Mouse (Mus musculus) embryonic facial prominence, embryonic 15.5 days (tissue): Measurements from ENCODE around the gene Ptma. TPM values are rescaled to one million over a fixed set of nuclear protein-coding genes. Genes with fewer than 3 reads are reported as not detected.
"Not testable (repeated sequence)": the region's sequence is repeated elsewhere in the genome, so short reads cannot be mapped to it uniquely, and the experiment has no call there.

Experiments used
- ATAC-seq: fragments of 200-750 bp; cut with Nextera tagmentation; 2 replicates; pipeline ENCODE4 v1.8.0; 2017; ENCODE audit warnings: low read depth, moderate TSS enrichment; ENCODE audit not compliant: insufficient number of reproducible peaks, low FRiP score, low TSS enrichment
- H3K27ac ChIP-seq: fragments of 300-500 bp; sonication (generic); replicated peaks from 2 replicates; pipeline ENCODE4 v1.5.1; 2015; ENCODE audit warnings: mild to moderate bottlenecking, inconsistent platforms
- H3K27me3 ChIP-seq: fragments of 300-500 bp; sonication (generic); 2 replicates; pipeline ENCODE4 v1.6.1; 2015; ENCODE audit warnings: inconsistent platforms
- H3K36me3 ChIP-seq: fragments of 300-500 bp; sonication (generic); 2 replicates; pipeline ENCODE4 v1.6.1; 2015; ENCODE audit warnings: mild to moderate bottlenecking, inconsistent platforms
- H3K4me1 ChIP-seq: fragments of 300-500 bp; sonication (generic); 2 replicates; pipeline ENCODE4 v1.6.1; 2015; ENCODE audit warnings: inconsistent platforms
- H3K4me2 ChIP-seq: fragments of 300-500 bp; sonication (generic); replicated peaks from 2 replicates; pipeline ENCODE4 v1.6.1; 2015; ENCODE audit warnings: mild to moderate bottlenecking, inconsistent platforms
- H3K4me3 ChIP-seq: fragments of 300-500 bp; sonication (generic); replicated peaks from 2 replicates; pipeline ENCODE4 v1.5.1; 2015; ENCODE audit warnings: mild to moderate bottlenecking, inconsistent platforms
- H3K9ac ChIP-seq: fragments of 300-500 bp; sonication (generic); 2 replicates; pipeline ENCODE4 v1.6.1; 2015; ENCODE audit warnings: inconsistent platforms
- H3K9me3 ChIP-seq: fragments of 300-500 bp; sonication (generic); replicated peaks from 2 replicates; pipeline ENCODE4 v1.6.1; 2016; ENCODE audit warnings: inconsistent platforms
- WGBS: fragments of 180-500 bp; shearing (Covaris S2); methylation state at CpG from one replicate; pipeline ENCODE4 v1.1.7; 2015; 5-methylcytosine and 5-hydroxymethylcytosine counted together
- polyA plus RNA-seq: library from polyadenylated mRNA; unstranded; fragments of >200 nt; fragmentation: Nextera tagmentation; extraction: Ambion mirVana; gene quantifications from 2 replicates; pipeline ENCODE4 v1.2.1, GENCODE M21; 2015

The Ptma gene
- polyA plus RNA-seq, 1 experiment from 2014 or later = 1,945 TPM

DNA sequence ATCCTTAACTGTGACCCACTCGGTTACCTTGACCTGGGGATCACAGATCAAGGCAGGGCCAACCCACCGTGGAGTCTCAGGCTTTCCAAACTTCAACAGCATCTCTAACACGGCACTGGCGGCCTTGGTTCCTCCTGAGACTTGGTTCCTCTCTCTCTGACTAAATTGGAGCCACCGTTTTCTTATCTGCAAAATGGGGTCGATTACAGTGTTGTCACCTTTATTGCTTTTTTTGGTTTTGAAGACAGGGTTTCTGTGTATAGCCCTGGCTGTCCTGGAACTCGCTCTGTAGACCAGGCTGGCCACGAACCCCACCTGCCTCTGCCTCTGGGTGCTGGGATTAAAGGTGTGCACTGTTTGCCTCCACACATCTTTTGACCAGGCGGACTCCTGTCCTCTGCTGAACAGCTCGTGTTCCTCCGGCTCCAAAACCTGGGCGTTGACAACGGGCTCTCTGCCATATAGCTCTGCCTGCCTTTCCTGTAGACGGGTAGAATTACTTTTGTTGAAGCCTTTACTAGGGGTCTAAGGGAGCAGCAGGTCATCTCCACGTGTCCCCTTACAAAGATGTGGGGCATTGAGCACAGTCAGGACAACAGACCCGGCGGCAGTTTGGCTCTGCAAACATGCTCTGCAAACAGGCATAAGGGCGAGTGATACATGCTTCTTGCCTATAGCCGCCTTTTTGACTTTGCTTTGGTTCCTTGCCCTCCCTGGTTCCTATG is 21.7 kb upstream of the Ptma start:
- no peaks in the 10 kb centered on the region for H3K36me3 ChIP-seq
- peak overlapping the region; percentile 65 for H3K9ac ChIP-seq
- H3K27me3 ChIP-seq = no peaks in the 10 kb centered on the region
- H3K4me1 ChIP-seq = peaks cover 64% of the 10 kb centered on the region
- no peaks in the 10 kb centered on the region for H3K9me3 ChIP-seq
- no peak for ATAC-seq
- H3K4me2 ChIP-seq = peak overlapping the region; percentile 66
- peak overlapping the region; percentile 56 for H3K4me3 ChIP-seq
- peak overlapping the region; percentile 99 for H3K27ac ChIP-seq
- WGBS = 14% methylated on average over 19 of the region's 19 CpGs

DNA sequence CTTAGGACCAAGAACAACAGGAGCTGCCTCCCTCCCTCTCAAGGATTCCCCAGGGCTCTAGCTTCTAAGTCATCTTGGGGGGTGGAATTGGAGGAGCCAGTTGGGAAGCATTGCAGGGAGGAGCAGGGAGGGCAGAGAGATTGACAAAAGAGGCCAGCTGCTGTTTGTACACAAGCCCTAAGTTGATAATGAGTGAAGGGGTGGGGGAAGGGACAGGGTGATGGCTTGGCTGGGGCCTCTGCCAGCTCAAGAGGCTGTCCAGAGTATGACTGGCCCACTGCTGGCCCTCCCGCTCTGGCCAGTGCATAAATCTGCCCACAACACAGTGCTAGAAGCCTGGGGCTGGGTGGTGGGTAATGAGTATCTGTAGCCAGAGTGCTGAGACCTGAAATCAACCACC is 21.1 kb upstream of the Ptma start:
- no peaks in the 10 kb centered on the region for H3K27me3 ChIP-seq
- H3K36me3 ChIP-seq = no peaks in the 10 kb centered on the region
- H3K4me3 ChIP-seq = no peak overlapping the region
- H3K9ac ChIP-seq = no peak overlapping the region
- no peak for ATAC-seq
- H3K4me1 ChIP-seq = peaks cover 61% of the 10 kb centered on the region
- H3K9me3 ChIP-seq = no peaks in the 10 kb centered on the region
- WGBS = 68% methylated on average over 1 of the region's 1 CpGs
- peak overlapping the region; percentile 99 for H3K27ac ChIP-seq
- peak overlapping the region; percentile 66 for H3K4me2 ChIP-seq

DNA sequence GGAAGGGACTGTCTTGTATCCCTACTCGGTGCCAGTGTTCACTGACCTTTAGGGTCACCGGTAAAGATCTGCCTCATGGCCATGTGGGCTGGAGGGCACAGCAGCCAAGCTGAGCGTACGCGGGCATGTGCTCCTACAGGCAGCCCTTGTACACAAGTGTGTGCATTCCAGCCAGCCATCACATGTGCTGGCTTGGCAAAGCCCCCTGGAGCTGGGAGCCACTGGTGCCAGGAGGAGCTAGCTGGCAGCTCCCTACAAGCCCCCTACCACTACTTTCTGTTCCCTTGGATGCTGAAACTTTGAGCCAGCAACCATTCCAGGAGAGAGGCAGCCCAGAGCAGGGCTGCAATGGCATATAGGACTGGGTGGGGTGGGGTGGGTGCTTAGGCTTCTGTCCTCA is 20.1 kb upstream of the Ptma start:
- Histone ChIP-seq H3K9me3 (no peaks in the 10 kb centered on the region), H3K4me2 (no peak overlapping the region), H3K9ac (no peak overlapping the region), H3K27me3 (no peaks in the 10 kb centered on the region), H3K36me3 (no peaks in the 10 kb centered on the region), H3K4me3 (no peak overlapping the region), H3K4me1 (peaks cover 64% of the 10 kb centered on the region), H3K27ac (peak overlapping the region; percentile 48; the same call in 1 of the 2 replicates)
- WGBS = 72% methylated on average over 5 of the region's 5 CpGs
- ATAC-seq = no peak

DNA sequence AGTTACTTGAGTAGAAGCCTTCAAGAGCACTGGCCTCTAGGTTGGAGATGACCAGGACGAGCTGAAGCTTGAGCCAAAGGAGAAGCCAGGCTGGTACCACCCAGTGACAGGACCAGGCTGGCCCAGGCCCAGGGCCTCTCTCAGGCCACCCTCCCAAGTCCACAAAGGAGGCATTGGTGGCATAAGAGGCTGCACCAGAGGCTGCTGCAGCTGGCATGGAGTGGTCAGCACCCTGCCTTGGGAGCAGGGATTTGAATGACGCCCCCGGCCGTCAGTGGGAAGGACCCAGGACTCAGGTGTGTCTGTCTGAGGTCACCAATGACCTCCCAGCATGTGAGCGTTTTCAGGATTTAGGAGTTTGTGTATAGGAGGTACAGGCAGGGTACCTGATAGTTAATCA is 18.7 kb upstream of the Ptma start:
- ATAC-seq = no peak

DNA sequence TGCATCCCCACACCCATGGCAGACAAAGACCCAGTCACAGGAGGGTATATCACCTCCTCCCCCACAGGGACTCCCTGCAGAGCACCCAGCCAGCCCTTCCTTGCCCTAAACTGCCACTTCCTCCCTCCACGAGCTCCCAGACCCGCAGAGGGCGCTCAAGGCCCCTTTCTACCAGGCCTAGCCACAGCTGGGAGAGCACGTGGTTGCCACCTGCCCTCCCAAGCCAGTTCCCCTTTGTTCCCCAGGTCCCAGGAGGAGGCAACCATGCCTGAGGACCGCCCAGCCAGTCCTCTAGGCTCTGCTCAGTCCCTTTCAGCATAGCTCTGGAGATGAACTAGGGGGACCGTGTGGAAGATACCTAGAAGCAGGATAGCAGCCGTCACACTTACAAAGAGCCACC is 17.1 kb upstream of the Ptma start:
- Histone ChIP-seq H3K9ac (no peak overlapping the region), H3K27me3 (no peaks in the 10 kb centered on the region), H3K27ac (peak overlapping the region; percentile 12; the same call in 1 of the 2 replicates), H3K36me3 (no peaks in the 10 kb centered on the region), H3K9me3 (no peaks in the 10 kb centered on the region), H3K4me3 (no peak overlapping the region), H3K4me2 (no peak overlapping the region), H3K4me1 (peaks cover 48% of the 10 kb centered on the region)
- 8% methylated on average over 7 of the region's 7 CpGs for WGBS
- ATAC-seq = peak; percentile 71

More for the DNA sequence above, 18.7 kb upstream of the Ptma start:
- Histone ChIP-seq H3K4me1 (peaks cover 62% of the 10 kb centered on the region), H3K9ac (no peak overlapping the region), H3K4me2 (no peak overlapping the region), H3K9me3 (no peaks in the 10 kb centered on the region), H3K36me3 (no peaks in the 10 kb centered on the region), H3K27me3 (no peaks in the 10 kb centered on the region), H3K4me3 (no peak overlapping the region), H3K27ac (no peak overlapping the region)
- WGBS = 89% methylated on average over 5 of the region's 5 CpGs

DNA sequence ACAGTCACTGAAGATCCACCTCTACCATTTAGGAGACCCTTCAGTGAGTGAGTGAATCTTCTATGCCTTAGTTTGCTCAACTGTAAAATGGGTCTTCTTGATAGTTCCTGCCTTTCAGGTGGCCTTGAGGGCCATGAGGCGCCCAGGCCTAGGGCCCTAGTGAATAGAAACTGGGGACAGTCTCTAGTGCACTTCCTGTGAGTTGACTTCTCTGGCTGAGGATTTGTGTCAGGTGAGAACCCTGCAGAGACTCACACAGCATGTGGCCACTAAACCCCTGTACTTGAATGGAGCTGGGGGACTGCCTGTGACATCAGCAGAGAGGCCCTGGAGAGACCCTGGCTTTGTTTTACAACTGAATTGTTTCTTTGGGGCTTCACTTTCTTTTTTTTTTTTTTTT is 16.3 kb upstream of the Ptma start:
- H3K27me3 ChIP-seq = no peaks in the 10 kb centered on the region
- no peak overlapping the region for H3K4me3 ChIP-seq
- no peak overlapping the region for H3K9ac ChIP-seq
- no peaks in the 10 kb centered on the region for H3K9me3 ChIP-seq
- H3K36me3 ChIP-seq = no peaks in the 10 kb centered on the region
- WGBS = 77% methylated on average over 1 of the region's 1 CpGs
- H3K4me1 ChIP-seq = peaks cover 40% of the 10 kb centered on the region
- no peak overlapping the region for H3K4me2 ChIP-seq
- no peak for ATAC-seq
- no peak overlapping the region for H3K27ac ChIP-seq

DNA sequence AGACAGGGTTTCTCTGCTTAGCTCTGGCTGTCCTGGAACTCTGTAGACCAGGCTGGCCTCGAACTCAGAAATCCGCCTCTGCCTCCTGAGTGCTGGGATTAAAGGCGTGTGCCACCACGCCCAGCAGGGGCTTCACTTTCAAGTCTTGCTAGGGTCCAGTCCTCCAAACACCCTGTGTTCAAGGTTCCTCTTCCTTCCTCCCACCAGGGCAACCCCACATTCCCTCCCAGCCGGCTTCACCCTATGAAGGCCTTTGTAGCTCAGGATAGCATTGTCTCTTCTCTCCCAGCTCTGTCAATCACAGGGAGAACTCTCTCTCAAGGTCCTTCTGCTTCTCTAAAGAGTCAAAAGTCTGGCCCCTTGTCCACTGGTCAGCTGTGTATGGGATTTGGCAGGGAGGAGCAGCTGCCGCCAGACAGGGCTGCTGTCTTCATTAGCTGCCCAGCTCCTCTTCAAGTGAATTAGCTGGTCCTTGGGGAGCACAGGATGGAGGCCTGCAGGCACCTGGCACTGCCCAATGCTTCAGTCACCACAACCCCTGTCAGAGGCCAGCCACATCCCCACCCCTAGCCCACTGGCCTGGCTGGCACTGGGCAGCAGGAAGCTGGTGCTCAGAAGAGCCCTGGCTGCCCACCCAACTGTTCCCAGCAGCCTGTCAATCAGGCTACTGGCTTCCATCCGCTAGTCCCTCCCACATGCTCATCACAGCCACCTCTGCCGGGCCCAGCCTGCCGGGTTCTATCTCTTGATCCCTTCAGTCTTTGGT is 15.7 kb upstream of the Ptma start:
- 61% methylated on average over 9 of the region's 9 CpGs for WGBS
- H3K9ac ChIP-seq = no peak overlapping the region
- no peaks in the 10 kb centered on the region for H3K36me3 ChIP-seq
- H3K4me2 ChIP-seq = no peak overlapping the region
- no peaks in the 10 kb centered on the region for H3K27me3 ChIP-seq
- peaks cover 36% of the 10 kb centered on the region for H3K4me1 ChIP-seq
- peak overlapping the region; percentile 41 for H3K27ac ChIP-seq
- H3K4me3 ChIP-seq = no peak overlapping the region
- H3K9me3 ChIP-seq = no peaks in the 10 kb centered on the region
- no peak for ATAC-seq

DNA sequence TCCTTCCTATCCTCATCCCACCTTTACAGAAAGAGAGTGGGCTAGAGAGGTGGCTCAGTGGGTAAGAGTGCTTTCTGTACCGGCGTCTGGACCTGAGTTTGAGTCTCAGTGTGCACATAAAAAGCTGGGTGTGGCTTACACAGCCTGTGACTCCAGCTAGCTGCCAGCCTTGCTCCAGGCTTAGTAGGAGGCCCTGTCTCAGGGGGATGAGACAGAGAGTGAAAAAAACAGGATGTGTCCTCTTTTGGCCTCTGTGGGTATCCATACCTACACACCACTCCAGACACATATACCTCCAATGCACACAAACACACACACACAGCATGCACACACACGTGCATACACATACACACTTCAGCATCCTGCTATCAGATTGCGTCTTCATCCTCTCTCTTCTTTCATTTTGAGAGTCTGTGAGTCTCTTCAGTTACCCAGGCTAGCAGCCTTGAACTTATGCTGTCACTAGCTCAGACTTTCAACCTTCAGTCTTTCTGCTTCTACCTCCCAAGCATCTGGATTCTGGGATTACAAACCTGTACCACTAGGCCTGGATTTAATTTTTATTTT is 14.3 kb upstream of the Ptma start:
- no peak for ATAC-seq
- Histone ChIP-seq H3K4me1 (peaks cover 30% of the 10 kb centered on the region), H3K4me2 (no peak overlapping the region), H3K36me3 (no peaks in the 10 kb centered on the region), H3K27me3 (no peaks in the 10 kb centered on the region), H3K4me3 (no peak overlapping the region), H3K27ac (0 out of 2 replicates have a peak overlapping the region, but pooled peaks have one; percentile 5), H3K9me3 (no peaks in the 10 kb centered on the region), H3K9ac (no peak overlapping the region)
- WGBS = 65% methylated on average over 4 of the region's 4 CpGs

DNA sequence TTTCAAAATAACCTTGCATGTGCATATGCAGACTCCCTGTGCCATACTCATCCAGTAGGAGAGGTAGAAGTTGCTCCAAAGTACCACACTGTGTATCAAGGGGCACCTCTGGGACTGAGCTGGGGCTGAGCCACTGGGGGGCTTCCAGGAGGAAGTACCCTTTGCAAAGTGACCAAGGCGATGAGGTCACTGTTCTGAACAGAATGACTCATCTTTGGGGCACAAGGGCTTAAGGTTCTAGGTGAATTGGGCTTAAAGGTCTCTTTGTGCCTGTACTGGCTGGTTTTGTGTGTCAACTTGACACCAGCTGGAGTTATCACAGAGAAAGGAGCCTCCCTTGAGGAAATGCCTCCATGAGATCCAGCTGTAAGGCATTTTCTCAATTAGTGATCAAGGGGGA is 13.5 kb upstream of the Ptma start:
- peaks cover 30% of the 10 kb centered on the region for H3K4me1 ChIP-seq
- H3K27ac ChIP-seq, H3K36me3 ChIP-seq, H3K9me3 ChIP-seq, H3K9ac ChIP-seq, ATAC-seq, H3K4me2 ChIP-seq, H3K27me3 ChIP-seq, H3K4me3 ChIP-seq: not testable (repeated sequence)
- WGBS = 44% methylated on average over 1 of the region's 1 CpGs

DNA sequence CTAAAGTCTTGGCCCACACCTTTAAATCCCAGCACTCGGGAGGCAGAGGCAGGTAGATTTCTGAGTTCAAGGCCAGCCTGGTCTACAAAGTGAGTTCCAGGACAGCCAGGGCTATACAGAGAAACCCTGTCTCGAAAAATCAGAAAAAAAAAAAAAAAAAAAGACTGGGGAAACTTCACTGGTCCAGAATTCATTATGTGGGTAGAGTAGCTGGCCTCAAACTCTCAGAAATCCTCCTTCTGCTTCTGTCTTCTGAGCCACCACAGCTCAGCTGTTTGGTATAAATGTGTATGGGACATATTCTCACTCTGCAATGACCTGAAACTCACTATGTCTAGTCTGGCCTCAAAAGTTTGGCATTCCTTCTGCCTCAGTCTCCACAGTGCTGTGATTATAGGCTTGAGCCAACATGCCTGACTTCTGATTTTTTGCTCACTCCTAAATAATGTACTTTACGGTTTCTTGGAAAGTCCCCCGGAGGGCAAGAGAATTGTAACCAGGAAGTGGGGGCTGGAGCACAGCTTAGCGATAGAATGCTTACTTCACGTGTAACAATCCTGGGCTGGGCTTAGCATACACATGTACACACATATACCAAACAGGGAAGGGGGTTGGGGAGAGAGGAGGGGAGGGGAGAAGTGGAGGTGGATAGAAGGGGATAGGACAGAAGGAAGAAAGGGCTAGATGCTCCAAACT is 10.7 kb upstream of the Ptma start:
- no peaks in the 10 kb centered on the region for H3K27me3 ChIP-seq
- H3K4me1 ChIP-seq = peaks cover 16% of the 10 kb centered on the region
- H3K27ac ChIP-seq = peak overlapping the region; percentile 44; the same call in 1 of the 2 replicates
- 38% methylated on average over 6 of the region's 6 CpGs for WGBS
- no peak overlapping the region for H3K4me2 ChIP-seq
- H3K9ac ChIP-seq = no peak overlapping the region
- no peaks in the 10 kb centered on the region for H3K9me3 ChIP-seq
- ATAC-seq = no peak
- H3K4me3 ChIP-seq = no peak overlapping the region
- H3K36me3 ChIP-seq = no peaks in the 10 kb centered on the region

DNA sequence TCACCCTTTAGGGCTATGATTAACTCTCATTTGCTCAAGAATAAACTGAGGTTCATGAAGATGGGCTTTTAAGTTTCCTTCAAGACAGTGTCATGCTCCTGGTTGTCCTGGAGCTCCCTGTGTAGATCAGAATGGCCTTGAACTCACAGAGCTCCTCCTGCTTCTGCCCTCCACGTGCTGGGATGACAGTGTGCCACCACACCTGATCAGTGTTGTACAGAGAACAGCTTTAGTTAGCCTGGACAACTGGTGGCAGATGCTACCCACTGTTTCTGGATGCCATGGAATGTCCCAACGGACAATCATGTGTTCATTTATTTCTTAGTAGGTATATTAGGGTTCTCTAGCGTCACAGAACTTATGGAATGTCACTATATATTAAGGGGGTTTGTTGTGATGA is 9.4 kb upstream of the Ptma start:
- Histone ChIP-seq H3K27ac (no peak overlapping the region), H3K4me3 (no peak overlapping the region), H3K9ac (no peak overlapping the region), H3K9me3 (no peaks in the 10 kb centered on the region), H3K4me2 (no peak overlapping the region), H3K27me3 (no peaks in the 10 kb centered on the region), H3K4me1 (peaks cover 9% of the 10 kb centered on the region), H3K36me3 (no peaks in the 10 kb centered on the region)
- WGBS = 66% methylated on average over 3 of the region's 3 CpGs
- no peak for ATAC-seq
